Mouse (Mus musculus) monocyte, adult 2 months (primary cell): ENCODE measurements around the gene Glis3.

Experiments
- DNase-seq, 2 experiments: peaks; one replicate each; pipeline ENCODE4 v3.0.0; 2022; ENCODE audit warnings: low spot score in 2 of 2, low read depth in 1 of 2

Gene Glis3

DNA sequence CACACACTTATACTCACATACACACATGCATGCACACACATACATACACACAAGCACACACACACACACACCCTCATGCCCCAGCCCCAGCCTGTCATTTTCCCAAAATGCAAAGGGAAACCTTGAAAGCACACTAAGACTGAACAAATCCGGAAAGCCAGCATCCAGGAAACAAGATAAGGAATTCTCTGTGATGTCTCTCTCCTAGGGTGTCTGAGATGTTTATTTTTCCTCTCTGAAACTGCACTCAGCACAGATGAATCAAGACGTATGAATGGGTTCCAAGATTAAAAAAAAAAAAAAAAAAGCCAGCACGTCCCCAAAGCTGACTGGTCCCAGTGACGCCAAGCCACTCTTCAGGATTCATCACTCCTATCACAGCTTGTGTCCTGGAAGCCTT lies 85.7 kb downstream of the Glis3 start:
- no peak for DNase-seq

DNA sequence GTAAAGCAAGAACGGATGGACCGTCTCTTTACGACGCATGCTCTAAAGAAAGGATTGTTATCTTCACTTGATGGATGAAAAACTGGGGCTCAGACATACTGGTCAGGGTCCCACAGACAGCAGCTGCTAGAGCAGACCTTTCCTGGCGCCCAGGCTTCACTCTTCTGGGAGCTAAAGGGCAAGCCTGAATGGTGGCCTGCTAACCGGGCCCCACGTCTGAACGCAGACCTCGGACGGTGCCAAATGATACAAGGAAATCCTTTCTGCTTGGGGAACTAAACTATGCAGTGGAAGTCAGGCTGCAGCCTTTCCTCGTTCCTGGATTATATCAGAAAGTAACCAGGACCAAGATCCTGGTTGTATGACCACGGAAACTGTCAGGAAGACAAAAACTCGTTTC lies 86.9 kb downstream of the Glis3 start:
- no peak for DNase-seq

DNA sequence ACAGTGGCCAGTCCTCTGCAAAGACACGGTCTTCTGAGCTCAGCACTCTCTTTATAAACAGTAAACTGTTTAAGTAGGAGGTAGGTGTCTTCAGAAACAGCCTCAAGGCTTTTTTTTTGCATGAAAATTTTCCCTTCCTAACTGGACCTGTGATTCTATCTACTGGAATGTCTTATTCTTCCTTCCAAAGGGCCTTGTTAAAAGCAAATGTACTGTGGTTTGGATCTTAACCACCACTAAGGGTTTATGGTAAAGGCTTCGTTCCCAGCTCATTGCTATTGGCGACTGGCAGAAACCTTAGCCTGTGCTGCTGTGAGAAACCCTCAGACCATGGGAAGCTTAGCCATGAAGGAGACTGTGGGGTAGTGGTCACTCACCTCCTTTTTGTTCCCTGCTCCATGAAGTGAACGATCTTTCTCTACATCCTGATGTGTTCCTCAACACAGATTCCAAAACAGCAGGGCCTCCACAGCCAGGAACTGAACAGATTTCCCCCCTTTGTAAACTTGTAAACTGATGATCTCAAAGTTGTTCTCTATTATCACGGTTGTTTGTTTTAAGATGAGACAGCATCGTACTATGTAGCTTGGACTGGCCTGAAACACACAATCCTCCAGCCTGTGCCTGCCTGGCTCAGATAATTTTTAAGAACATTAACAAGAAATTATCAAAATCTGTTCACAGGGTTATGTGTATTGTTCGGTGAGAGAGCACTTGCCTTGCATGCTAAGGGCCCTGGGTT lies 88.0 kb downstream of the Glis3 start:
- no peak for DNase-seq

DNA sequence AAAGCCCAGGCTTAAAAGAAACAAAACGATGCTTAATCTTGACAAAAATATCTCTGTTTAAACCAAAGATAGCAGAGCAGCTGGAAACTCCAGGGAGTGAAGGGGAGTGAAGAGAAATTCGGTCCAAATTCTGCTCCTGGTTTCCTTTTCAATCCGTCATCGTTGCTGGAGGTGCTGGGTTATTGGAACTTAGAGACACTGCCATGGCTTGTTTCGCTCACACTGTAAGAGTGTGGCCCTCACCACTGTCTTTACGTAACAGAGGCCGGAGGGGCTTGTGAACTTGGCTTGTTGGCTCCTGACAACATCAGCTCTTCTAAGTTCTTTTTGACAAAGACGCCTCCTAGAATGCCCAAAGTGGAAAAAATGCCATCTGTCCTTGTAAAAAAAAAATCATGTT lies 99.4 kb downstream of the Glis3 start:
- no peak for DNase-seq

DNA sequence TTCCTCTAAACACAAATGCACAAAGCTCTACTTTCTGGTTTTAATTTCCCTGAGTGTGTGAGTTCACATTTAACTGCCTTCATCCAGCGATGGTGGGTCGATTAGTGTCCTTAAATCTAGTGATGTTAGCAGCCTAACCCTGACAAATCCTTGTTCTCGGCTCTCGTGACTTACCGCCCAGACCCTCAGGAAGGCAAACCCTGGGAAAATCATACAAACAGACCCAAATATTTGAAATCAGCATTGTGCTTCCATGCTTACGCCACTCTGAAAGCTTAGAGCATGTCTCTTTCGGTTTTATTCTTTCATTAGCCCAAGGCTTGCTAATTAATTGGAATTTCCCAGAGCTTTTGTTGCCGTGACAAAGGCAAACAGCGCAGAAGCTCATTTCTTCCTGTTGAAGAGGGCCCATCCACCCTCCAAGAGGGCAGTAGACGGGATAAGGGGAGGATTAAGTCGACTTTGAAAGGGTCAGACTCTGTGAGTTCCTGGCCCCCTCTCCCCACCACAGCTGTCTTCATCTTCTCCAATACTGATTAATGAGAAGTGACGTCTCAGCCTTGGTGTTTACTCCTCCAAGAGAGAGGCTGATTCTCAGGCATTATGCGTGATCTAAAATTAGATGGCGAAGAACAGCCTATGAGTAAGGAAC lies 100.0 kb downstream of the Glis3 start:
- no peak for DNase-seq

DNA sequence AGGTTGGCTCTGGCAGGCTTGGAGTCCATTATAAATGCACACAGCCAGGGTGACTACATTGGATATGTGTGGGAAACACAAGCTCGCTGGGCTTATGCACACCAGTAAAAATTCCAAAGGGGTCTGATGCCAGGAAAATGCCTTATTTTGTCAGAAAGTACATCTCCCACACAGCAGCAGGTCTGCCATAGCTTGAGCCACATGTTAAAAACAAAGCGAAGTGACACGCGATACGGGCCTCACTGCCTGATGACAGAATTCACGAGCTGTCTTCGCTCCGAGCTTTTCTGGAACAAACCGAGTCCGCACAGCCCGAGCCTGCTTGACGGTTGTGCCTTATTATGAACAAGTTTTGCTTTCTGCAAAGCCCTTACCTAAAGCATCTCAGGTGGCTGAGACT lies 102.9 kb downstream of the Glis3 start:
- no peak for DNase-seq

DNA sequence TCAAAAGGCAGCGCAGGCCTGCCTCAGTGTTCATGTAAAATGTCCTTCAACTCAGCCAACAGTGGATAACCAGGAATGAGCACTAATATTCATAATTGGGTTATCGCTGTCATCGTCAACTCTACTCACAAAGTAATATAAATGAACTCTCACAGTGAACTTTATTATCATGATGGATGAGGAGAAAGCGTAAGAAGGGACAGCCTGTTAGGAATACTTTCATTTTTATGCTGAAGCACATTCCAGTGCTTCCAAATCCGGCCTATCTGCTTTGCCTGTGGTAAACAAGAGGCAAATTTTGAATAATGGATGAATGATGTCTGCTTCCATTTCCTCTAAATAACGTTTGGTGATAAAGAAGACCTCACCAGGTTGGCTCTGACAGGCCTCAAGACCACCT lies 103.3 kb downstream of the Glis3 start:
- no peak for DNase-seq

DNA sequence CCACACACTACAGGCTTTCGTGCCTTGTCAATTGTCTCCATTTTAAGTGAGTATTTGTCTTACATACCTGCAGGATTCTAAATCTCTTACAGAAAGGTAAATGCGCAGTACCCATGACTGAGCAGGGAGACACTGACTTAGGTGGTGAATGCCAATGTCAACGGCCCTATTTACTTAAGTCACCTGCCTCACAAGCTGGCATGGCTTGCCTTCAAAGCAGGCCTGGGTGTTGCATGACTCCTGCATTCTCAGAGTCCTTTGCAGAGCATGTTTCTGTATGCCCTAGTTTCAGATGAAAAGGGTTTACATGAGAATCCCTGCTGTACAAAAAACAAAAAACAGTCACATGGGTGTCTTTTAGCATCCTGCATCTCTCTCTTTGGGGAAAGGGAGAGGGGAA lies 106.2 kb downstream of the Glis3 start:
- DNase-seq = no peak

DNA sequence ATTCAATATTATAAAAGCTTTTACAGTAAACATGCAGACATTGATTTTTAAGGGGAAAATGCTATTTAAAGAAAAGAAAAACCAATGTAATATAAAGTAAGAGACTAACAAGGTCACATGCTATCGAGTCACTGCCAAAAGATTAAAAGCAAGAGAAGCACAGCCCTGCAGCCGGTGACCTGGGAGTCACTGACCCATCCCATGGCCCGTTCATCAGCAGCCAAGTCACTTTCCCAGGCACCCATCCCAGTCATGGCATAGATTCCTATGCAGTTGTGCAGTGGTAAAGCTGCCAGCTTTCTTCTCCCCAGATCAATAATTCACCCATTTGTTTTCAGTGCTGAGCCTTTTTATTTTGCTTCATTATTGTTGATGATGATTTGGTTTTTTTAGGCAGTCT lies 110.0 kb downstream of the Glis3 start:
- DNase-seq = no peak

DNA sequence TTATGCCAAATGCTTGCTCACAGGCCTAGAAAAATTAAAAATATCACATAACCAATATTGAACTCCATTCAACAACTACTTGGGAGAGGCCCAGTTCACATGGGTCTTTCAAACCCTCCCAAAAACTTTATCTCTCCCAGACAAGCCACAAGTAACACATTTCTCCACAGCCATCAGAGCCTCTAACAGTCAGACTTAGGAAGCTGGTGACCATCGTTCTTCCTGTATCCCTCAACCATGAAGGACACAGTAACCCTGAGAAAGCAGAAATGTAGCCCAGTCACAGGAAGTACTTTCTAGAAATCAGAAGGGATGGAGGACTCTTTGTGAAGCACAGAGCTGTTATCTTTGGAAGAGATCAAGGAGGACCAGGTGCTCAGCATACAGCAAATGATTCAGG lies 112.8 kb downstream of the Glis3 start:
- no peak for DNase-seq

DNA sequence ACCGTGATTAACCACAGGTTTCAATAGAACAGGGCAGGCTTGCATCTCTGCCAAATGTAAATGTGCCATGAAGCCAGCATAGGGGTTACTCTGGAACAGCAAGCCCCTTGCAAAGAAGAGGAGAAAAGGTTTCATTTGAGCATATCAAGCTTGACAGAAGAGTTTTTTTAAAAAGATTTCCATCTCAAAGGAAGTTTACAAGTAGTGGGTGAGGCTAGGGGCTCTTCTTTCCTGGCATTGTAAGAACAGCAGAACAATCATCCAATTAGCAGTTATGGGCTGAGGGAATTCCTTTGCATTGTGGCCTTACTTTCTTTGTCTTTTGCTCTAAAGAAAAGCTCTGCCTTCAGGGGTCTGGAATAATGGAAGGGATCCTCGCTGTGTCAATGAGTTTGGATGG lies 113.3 kb downstream of the Glis3 start:
- DNase-seq = no peak

DNA sequence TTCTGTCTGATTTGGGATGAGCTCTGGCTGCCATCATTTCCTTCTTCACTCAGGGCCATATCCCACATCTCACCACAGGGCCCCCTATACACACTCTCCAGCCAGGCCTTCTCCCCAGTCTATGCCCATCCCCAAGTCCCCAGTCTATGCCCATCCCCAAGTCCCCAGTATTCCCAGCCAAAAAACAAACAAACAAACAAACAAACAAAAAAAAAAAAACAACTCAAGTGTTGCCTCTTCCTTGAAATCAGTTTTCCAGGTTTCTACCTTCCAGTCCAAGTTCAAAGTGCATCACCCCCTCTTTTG lies 118.2 kb downstream of the Glis3 start:
- no peak for DNase-seq

DNA sequence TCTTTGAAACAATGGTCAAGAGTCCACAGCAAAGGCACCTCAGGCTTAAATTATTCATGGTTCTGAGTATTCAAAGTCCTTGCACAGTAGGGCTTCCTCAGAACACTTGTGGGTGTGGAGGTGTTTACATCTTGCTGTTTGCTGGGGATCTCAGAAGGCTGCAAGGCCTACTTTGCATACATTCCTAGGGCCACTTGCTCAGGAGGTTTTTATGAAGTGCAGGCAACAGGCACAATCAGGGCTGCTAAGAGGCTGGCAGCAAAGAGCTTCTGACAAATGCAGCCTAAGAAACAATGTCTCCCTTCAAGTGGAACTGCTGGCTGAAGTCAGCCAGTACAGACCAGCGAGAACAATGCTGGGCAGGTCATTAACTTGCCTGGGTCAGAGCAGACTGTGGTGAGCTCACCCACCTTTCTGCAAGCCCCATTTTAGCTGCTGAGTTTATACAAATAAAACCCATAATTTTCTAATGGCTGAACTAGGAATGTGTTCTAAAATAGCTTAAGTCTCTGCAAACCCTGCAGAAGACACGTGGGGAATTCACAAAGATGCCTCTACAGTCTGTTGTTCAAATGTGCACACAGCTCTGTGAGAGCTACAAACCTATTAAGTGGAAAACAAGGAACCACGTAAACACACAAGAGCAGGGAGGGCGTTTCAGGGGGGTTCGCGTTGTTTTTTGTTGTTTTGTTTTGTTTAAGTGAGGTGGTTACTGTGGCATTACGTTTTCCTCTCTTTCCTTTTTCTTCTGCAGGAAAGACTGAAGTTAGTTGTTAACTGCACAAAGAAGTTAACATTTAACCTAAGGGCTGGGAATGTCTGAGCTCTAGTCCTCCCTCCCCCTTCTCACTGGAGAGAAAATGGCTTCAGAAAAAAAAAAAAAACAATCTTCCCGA lies 118.8 kb downstream of the Glis3 start:
- DNase-seq = no peak

DNA sequence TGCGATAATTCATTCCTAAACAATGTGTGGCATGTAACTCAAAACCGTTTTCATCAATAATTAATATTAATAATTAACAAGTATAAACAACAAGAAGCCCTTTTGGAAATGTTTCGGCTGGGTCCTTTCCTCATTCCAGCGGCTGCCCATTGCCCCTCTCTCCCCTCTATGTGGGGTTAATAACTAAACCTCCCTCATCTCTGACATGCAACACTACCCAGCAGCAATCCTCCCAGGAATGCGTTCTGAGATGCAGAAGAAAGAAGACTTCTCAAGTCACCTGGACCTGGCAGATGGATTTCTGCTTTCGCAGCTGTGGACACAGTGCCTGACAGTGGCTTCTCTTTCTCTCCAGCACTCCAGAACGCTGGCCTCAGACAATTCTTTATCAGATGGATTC lies 120.0 kb downstream of the Glis3 start:
- no peak for DNase-seq

DNA sequence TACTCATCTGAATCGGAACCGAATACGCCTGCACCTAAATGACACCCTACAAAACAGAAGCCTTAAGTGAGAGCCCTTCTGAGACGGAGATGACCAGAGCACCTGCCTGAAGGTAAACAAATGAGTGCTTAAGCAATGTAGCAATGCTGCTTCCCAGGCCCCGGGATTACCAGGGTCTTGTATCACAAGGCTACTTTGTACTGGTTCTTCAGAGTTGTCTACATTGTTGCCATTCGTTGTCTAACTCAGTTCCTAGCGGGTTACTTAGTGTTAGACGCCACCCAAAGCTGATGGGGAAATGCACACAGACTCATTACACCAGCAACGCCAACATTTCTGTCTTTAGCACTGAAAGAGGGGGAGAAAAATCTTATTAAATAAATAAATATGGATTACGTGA lies 120.5 kb downstream of the Glis3 start:
- DNase-seq = no peak

DNA sequence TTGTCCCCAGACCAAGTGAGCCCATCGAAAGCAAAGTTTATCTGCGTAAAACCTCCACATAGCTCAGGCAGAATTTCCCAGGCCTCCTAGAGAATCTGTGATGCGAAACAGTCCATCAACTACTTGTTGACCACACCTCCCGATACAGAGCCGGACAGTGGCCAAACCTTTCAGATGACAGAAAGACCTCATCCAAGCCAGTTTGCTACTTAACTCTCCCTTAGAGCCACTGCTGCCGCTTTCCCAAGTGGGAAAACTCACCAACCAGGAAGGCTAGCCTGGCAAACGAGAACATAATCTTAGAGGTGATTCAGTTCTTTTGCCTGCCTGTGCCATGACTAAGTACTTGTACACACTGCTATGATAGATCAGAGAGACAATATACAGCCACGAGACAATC lies 121.2 kb downstream of the Glis3 start:
- DNase-seq = no peak

DNA sequence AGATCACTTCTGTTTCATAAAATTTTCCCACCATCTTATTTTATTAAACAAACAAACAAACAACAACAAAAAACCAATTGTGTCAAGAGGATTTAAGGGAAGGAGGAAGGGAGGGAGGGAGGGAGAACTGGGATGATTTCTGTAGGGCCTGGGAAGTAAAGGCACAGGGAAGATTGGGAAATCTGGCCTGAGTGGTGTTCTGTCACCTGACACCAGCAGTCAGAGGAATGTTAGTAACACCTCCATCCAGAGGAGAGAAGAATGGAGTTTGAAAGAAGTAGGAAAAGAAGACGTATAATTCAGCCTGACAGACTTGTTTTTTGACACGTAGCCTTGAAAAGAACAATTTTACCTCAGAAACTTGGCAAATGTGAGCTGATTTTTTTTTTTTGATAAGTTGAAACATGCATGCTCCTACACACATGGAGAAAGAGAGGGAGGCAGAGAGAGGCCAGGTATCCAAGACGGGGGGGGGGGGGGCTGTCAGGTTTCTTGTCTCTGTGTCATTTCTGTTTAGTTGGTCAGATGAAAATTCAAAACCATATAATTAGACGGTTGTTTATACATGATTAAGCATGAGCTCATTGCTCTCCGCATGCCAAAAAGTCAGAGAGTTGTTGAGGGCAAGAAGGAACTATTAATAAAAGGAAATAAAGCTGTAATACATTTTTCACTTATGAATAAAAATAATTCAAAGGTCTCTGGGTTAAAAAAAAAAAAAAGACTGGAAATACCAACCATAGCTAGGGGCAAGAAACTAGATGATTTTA lies 122.1 kb downstream of the Glis3 start:
- DNase-seq = no peak

DNA sequence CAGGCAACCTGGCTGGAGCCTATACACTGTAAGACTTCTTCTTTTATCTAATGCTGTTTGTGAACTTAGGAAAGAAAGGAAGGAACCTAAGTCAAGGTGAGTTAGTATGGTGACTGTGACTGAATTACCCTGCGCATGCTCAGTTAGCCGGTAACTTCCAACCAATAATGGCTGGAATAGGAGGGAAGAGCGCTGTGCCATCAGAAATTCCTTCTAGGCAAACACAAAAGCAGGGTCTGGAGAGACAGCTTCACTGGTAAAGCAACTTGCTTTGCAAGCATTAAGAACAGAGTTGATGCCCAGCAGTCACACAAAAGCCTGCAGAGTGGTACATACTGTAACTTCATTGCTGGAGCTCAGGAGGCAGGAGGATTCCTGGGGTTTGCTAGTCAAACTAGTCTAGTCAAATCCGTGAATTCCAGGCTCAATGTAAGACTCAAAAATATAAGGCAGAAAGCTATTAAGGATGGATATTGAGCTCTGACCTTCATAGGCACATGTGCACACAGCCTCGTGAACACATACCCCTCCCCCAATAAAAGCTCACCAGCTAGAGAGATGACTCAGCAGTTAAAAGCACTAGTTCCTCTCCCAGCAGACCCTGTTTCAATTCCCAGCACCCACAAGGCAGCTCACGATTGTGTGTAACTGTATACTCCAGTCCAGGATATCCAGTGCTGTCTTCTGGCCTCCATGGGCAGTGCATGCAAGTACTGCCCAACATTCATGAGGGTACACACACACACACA lies 124.5 kb downstream of the Glis3 start:
- no peak for DNase-seq

DNA sequence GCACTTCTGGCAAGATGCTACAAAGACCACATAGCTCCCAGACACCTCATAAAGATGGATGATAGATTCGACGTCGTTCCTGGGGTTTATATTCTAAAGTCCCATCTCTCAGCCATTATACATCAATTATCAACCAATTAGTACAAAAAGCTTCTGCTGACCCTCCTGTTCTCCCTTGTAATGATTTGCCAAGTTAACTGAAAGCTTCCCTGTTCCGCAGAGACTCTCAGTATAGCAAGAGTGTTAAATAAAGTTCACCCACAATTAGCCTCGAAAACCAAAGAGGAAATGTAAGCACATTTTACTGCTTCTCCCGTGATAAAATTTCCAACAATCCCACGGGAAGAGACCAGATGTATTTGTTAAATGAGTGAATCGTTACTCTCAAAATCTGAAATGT lies 129.3 kb downstream of the Glis3 start:
- DNase-seq = no peak

DNA sequence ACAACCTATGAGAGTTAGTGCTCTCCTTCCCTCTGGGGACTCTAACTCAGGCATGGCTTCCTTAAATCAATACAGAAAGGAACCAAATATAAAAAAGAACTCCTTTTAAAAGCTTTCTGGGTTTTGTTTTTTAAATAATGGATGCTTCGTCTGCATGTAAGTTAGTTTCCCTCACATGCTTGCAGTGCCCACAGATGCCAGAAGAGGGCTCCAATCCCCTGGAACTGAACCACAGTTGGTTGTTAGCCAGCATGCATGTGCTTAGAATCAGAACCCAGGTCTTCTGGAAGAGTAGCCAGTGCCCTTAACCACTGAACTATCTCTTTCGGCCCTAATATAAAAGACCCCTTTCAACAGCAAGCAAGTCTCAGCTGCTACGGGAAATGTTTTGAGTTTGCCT lies 132.9 kb downstream of the Glis3 start:
- DNase-seq = no peak

DNA sequence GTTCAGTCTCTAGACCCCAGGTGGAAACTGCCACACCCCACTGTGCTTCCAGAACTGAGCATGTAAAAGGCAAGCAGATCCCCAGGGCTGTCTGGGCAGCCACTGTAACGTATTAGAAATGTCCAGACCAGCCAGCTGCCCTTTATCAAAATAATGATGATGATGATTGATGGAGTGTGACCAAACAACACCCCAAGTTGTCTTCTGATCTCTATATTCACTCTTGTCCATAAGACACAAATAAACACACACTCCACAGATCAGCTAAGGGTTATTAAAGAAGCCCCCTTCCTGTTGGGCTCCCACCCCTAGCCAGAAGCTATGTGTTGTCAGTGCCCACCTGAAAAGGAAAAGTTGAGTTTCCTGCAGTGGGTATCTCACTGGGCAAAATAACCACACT lies 134.4 kb downstream of the Glis3 start:
- DNase-seq = no peak
